Mouse (Mus musculus) liver, embryonic 16.5 days (tissue): Measurements from ENCODE around the gene Pmp22. TPM values are rescaled to one million over a fixed set of nuclear protein-coding genes. Genes with fewer than 3 reads are reported as not detected.

Source experiments
- ATAC-seq: fragments of 200-750 bp; cut with Nextera tagmentation; 2 replicates; pipeline ENCODE4 v1.8.0; 2017; ENCODE audit warnings: low read depth, mild to moderate bottlenecking, moderate number of reproducible peaks, moderate library complexity
- H3K27ac ChIP-seq: fragments of 300-500 bp; sonication (generic); 2 replicates; pipeline ENCODE4 v1.5.1; 2014; ENCODE audit warnings: mild to moderate bottlenecking, low read length
- H3K27me3 ChIP-seq: fragments of 300-500 bp; sonication (generic); 2 replicates; pipeline ENCODE4 v1.6.1; 2014; ENCODE audit warnings: low read depth, low read length, mixed read lengths; ENCODE audit not compliant: control insufficient read depth, insufficient read depth
- H3K36me3 ChIP-seq: fragments of 300-500 bp; sonication (generic); 2 replicates; pipeline ENCODE4 v1.6.1; 2014; ENCODE audit warnings: mild to moderate bottlenecking; ENCODE audit not compliant: control insufficient read depth, insufficient read depth
- H3K4me1 ChIP-seq: fragments of 300-500 bp; sonication (generic); 2 replicates; pipeline ENCODE4 v1.6.1; 2014; ENCODE audit warnings: low read depth, low read length, mixed read lengths; ENCODE audit not compliant: control insufficient read depth
- H3K4me2 ChIP-seq: fragments of 300-500 bp; sonication (generic); 2 replicates; pipeline ENCODE4 v1.6.1; 2014; ENCODE audit warnings: low read depth, low read length, mixed read lengths
- H3K4me3 ChIP-seq: fragments of 300-500 bp; sonication (generic); 2 replicates; pipeline ENCODE4 v1.5.1; 2014; ENCODE audit warnings: low read depth, mild to moderate bottlenecking, low read length
- H3K9ac ChIP-seq: fragments of 300-500 bp; sonication (generic); 2 replicates; pipeline ENCODE4 v1.6.1; 2014; ENCODE audit warnings: low read depth, low read length
- H3K9me3 ChIP-seq: fragments of 300-500 bp; sonication (generic); replicated peaks from 2 replicates; pipeline ENCODE4 v1.6.1; 2016; ENCODE audit warnings: low read length; ENCODE audit not compliant: control insufficient read depth
- WGBS: fragments of 180-500 bp; shearing (Covaris S2); extraction: QIAGEN DNeasy Blood & Tissue Kit; methylation state at CpG from one replicate; pipeline ENCODE4 v1.1.7; 2014; ENCODE audit not compliant: insufficient replicate concordance; 5-methylcytosine and 5-hydroxymethylcytosine counted together
- polyA plus RNA-seq: library from polyadenylated mRNA; unstranded; fragments of >200 nt; fragmentation: Nextera tagmentation; extraction: Ambion mirVana; gene quantifications from 2 replicates; pipeline ENCODE4 v1.2.1, GENCODE M21; 2015

The Pmp22 gene
- polyA plus RNA-seq = 24.7 and 28.9 TPM in 2 replicates

DNA sequence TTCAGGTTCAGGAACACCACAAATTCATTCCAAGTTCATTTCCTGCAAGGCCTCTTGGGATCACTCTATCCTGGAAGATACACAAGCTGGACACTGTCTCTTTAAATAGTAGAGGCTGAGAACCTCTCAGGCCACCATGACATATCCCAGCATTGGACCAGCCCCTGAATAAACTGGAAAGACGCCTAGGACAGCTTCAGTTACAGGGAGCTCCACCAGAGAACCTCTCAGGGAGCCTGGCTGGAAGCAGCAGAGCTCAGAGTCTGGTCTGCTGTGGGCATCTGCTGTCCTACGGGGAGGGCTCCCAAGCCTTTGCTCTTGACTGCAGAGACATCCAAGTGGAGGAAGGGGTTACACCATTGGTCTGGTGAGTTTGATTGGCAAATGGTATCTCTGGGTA is at the start of gene Pmp22:
TSS of gene Pmp22 (plus strand) at position 199 of the 400 bp plus-strand sequence.
- Histone ChIP-seq H3K4me2 (no peak within 1 kb of the TSS), H3K9ac (no peak within 1 kb of the TSS), H3K4me3 (no peak within 1 kb of the TSS), H3K4me1 (no peaks in the 10 kb centered on the region), H3K9me3 (no peaks in the 10 kb centered on the region), H3K36me3 (no peaks in the 10 kb centered on the region), H3K27me3 (peaks cover 49% of the 10 kb centered on the region), H3K27ac (no peak within 1 kb of the TSS)
- no peak for ATAC-seq
- 50% methylated on average over 2 of the region's 2 CpGs for WGBS

DNA sequence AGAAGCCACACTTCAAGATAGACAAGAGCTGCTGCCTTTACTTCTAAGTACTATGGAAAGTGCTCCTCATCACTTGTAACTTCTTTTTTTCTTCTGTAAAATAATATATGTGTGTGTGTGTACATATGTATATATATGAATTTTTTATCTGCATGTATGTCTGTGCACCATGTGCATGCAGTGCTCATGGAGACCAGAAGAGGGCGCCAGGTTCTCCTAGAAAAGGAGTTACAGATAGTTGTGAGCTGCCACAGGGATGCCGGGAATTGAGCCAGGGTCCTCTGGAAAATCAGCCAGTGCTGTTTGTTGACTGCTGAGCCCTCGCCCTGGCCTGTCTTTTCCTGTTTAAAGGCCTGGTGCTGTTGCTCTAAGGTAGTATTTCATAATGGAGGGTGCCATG is 44.2 kb upstream of the Pmp22 start:
- no peak for ATAC-seq
- Histone ChIP-seq H3K4me3 (no peak overlapping the region), H3K9me3 (no peaks in the 10 kb centered on the region; the same call in 1 of the 2 replicates), H3K27ac (no peak overlapping the region), H3K36me3 (no peaks in the 10 kb centered on the region), H3K4me1 (no peaks in the 10 kb centered on the region), H3K27me3 (no peaks in the 10 kb centered on the region), H3K9ac (no peak overlapping the region), H3K4me2 (no peak overlapping the region)
- 53% methylated on average over 3 of the region's 3 CpGs for WGBS

DNA sequence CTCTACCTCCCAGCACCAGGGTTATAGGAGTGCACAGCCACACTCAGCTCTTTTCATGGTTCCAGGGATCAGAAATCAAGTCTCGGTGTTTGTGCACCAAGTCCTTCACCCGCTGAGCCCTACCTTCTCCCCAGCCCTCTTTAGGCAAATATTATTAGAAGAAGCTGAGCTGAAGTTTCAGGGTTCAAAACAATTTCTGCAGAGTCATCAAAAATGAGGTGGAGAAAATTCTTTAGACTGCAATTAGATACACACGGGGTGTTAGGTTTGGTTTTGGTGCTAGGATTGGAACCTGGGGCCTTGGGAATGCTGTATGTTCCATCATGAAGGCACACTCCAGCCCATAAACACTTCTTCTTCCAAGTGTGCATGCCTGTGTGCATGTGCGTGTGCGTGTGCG is 40.1 kb upstream of the Pmp22 start:
- H3K4me3 ChIP-seq = no peak overlapping the region
- no peak for ATAC-seq
- H3K9me3 ChIP-seq = no peaks in the 10 kb centered on the region; the same call in 1 of the 2 replicates
- H3K4me2 ChIP-seq = no peak overlapping the region
- no peaks in the 10 kb centered on the region for H3K27me3 ChIP-seq
- WGBS = 75% methylated on average over 6 of the region's 6 CpGs
- H3K9ac ChIP-seq = no peak overlapping the region
- H3K36me3 ChIP-seq = no peaks in the 10 kb centered on the region
- no peaks in the 10 kb centered on the region for H3K4me1 ChIP-seq
- no peak overlapping the region for H3K27ac ChIP-seq

DNA sequence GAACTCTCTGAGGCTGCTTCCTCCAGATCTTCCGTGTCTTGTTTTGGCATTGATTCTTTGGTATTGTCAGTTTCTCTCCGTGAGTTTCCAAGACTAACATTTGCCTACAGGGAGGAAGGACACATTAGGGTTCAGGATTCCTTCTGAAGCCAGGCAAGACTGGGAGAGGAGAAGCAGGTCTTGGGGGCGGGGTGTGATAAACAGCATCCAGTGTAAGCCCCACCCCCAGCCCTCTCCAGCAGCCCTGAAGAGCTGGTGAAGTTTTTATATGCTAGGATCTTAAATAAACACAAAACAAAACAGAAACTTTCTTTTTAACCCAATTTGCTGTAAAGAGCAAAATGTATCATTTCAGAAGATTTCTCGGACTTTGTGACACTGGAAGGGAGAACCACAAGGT is 38.6 kb upstream of the Pmp22 start:
- Histone ChIP-seq H3K9me3 (no peaks in the 10 kb centered on the region), H3K9ac (no peak overlapping the region), H3K4me1 (no peaks in the 10 kb centered on the region), H3K27ac (no peak overlapping the region), H3K4me2 (no peak overlapping the region), H3K4me3 (no peak overlapping the region), H3K36me3 (no peaks in the 10 kb centered on the region), H3K27me3 (no peaks in the 10 kb centered on the region)
- 35% methylated on average over 4 of the region's 4 CpGs for WGBS
- no peak for ATAC-seq

DNA sequence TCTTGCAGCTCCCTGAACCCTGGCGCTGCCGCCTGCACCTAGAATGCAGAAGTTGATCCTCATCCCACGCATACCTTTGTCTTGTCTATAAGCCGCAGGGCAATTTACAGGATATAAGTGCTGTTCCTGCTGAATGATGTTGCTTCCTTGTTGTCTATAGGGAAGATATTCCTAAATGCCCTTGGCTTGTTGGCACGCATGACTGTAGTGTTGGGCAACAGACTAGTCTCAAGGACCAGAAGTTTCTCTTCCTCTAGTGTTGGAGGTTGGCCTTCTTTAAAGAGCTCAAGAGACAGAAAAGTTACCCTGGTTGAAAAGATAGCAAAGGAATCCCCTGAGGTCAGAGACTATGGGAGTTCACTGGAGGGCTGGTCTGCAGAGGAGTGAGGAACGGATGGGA is 37.8 kb upstream of the Pmp22 start:
- Histone ChIP-seq H3K4me3 (no peak overlapping the region), H3K27ac (no peak overlapping the region), H3K9ac (no peak overlapping the region), H3K36me3 (no peaks in the 10 kb centered on the region), H3K4me2 (no peak overlapping the region), H3K27me3 (no peaks in the 10 kb centered on the region), H3K9me3 (no peaks in the 10 kb centered on the region), H3K4me1 (no peaks in the 10 kb centered on the region)
- ATAC-seq = no peak
- 62% methylated on average over 6 of the region's 6 CpGs for WGBS

DNA sequence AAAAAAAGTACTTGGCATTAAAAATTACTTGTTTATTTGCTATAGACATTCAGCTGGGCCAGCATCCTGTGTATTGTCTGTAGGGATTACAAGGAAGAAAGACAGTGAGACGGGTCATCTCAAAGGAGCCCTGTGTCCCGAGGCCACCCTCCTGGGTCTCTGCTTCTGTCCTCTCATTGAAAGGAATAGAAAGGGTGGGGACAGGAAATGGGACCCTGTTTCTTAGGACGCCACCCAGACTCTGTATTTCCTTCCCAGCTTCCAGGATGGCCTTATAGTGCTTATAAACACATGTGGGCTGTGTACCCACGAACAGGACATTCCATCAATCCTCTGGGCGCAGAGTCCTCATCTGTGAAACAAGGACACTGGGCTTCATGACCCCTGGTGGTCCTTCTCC is 36.5 kb upstream of the Pmp22 start:
- no peaks in the 10 kb centered on the region for H3K9me3 ChIP-seq
- H3K4me1 ChIP-seq = no peaks in the 10 kb centered on the region
- ATAC-seq = no peak
- no peak overlapping the region for H3K9ac ChIP-seq
- WGBS = 33% methylated on average over 5 of the region's 5 CpGs
- H3K4me3 ChIP-seq = no peak overlapping the region
- no peak overlapping the region for H3K27ac ChIP-seq
- no peaks in the 10 kb centered on the region for H3K27me3 ChIP-seq
- H3K36me3 ChIP-seq = no peaks in the 10 kb centered on the region
- H3K4me2 ChIP-seq = no peak overlapping the region

DNA sequence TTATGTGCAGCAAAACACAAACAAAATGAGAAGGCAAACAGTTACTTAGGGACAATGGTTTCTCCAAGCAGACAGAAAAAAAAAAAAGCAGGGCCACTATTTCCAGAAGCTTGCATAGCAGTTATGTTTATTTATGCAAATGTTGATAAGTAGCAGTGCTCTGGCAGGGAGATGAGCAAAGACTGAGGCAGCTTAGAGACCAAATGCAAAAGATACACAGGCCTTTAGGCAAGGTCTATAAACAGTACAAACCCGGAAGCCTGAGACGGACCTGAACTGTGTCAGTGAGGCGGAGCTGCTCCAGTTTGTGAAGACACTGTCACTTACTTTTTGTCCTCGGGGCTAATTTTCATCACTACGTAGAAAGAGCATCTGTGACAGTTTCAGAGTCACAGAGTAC is 35.2 kb upstream of the Pmp22 start:
- no peak for ATAC-seq
- Histone ChIP-seq H3K4me2 (no peak overlapping the region), H3K36me3 (no peaks in the 10 kb centered on the region), H3K4me1 (no peaks in the 10 kb centered on the region), H3K9ac (no peak overlapping the region), H3K9me3 (no peaks in the 10 kb centered on the region), H3K27me3 (no peaks in the 10 kb centered on the region), H3K27ac (no peak overlapping the region), H3K4me3 (no peak overlapping the region)
- WGBS = 51% methylated on average over 5 of the region's 5 CpGs

DNA sequence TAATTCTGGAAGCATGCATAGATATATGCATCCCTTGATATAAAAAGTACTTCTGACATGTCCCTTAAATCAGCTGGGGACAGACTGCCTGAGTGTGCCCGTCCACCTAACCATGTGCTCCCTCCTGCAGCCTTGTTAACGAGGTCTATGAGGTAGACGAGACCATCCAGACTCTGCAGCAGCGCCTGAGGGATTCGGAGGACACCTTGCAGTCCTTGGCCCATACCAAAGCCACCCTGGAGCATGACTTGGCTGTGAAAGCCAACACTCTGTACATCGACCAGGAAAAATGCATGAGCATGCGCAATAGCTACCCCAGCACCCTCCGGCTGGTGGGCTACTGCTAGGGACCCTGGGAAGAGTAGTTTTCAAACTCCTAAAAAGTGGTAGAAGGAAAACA is 34.3 kb upstream of the Pmp22 start:
- 62% methylated on average over 8 of the region's 8 CpGs for WGBS
- no peak overlapping the region for H3K4me3 ChIP-seq
- no peak overlapping the region for H3K4me2 ChIP-seq
- H3K36me3 ChIP-seq = no peaks in the 10 kb centered on the region
- no peak overlapping the region for H3K27ac ChIP-seq
- H3K4me1 ChIP-seq = no peaks in the 10 kb centered on the region
- no peak for ATAC-seq
- no peak overlapping the region for H3K9ac ChIP-seq
- H3K27me3 ChIP-seq = no peaks in the 10 kb centered on the region
- no peaks in the 10 kb centered on the region for H3K9me3 ChIP-seq

DNA sequence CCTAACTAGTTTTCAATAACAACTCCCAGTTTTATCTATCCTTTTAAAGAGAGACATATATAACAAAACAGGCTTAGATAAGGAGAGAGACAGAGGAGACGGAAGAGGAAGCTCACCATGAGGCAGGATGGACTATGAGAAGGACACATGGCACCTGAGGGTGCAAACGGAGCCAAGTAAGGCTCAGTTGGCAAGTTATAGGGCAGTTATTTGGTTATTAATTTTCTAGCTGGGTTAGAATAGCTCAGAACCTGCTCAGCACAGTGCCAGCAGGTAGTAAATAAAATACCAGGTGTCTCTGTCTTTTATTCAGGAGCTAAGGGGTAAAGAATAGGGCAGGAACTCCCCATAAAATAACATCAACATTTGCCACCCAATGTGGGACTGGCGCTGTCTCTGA is 30.8 kb upstream of the Pmp22 start:
- Histone ChIP-seq H3K9me3 (no peaks in the 10 kb centered on the region), H3K36me3 (no peaks in the 10 kb centered on the region), H3K4me2 (no peak overlapping the region), H3K4me3 (no peak overlapping the region), H3K27me3 (no peaks in the 10 kb centered on the region), H3K27ac (no peak overlapping the region), H3K9ac (no peak overlapping the region), H3K4me1 (no peaks in the 10 kb centered on the region)
- ATAC-seq = no peak
- WGBS = 57% methylated on average over 3 of the region's 3 CpGs

DNA sequence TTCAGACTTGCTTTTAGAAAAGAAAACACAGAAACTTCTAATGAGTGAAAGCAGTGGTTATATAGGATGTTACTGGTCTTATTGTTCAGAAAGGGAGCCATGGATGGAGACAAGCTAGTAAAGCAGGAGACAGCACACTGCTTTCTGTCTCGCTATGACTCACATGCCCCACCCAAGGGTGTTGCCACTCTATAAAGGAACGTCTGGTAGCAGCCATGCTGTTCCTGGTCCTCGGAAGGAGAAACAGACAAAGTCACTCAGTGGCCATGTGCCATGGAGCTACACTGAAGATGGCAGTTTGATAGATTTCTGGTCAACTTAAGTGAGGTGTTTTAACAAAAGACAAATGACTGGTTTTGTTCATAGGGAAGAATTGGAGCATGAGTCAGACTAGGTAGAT is 29.4 kb upstream of the Pmp22 start:
- ATAC-seq = no peak
- Histone ChIP-seq H3K4me3 (no peak overlapping the region), H3K27me3 (no peaks in the 10 kb centered on the region), H3K4me1 (no peaks in the 10 kb centered on the region), H3K9me3 (no peaks in the 10 kb centered on the region), H3K4me2 (no peak overlapping the region), H3K27ac (no peak overlapping the region), H3K9ac (no peak overlapping the region), H3K36me3 (no peaks in the 10 kb centered on the region)
- 39% methylated on average over 3 of the region's 3 CpGs for WGBS
